Mouse (Mus musculus) stomach, postnatal 0 days (tissue): ENCODE data around the gene Acer1.

Experiments used
- CTCF ChIP-seq: IDR thresholded peaks from 2 replicates; pipeline ENCODE4 v1.5.1; 2016; ENCODE audit warnings: antibody characterized with exemption, low read depth, mild to moderate bottlenecking, moderate library complexity
- EP300 ChIP-seq: optimal IDR thresholded peaks from 2 replicates; pipeline ENCODE3; 2016; ENCODE audit warnings: antibody characterized with exemption

GRCm38 (mm10) chr17:56988441-56988840, 6.5 kb upstream of the Acer1 start:
- TF ChIP-seq CTCF (peak; percentile 45), EP300 (no peak)
